Mouse (Mus musculus) midbrain, postnatal 0 days (tissue): ENCODE data around the gene Crybb1. TPM values are rescaled to one million over a fixed set of nuclear protein-coding genes. Genes with fewer than 3 reads are reported as not detected.

Experiments used
- ATAC-seq: fragments of 200-750 bp; cut with Nextera tagmentation; 2 replicates; pipeline ENCODE4 v1.8.0; 2017; ENCODE audit warnings: moderate number of reproducible peaks, mild to moderate bottlenecking, moderate TSS enrichment, moderate library complexity; ENCODE audit not compliant: low FRiP score
- DNase-seq: peaks from one replicate; pipeline ENCODE4 v3.0.0-alpha.2; 2015; ENCODE audit warnings: low spot score
- H3K27ac ChIP-seq: fragments of 300-500 bp; sonication (generic); 2 replicates; pipeline ENCODE4 v1.5.1; 2014; ENCODE audit warnings: low read depth, mild to moderate bottlenecking, low read length, mixed read lengths
- H3K27me3 ChIP-seq: fragments of 300-500 bp; sonication (generic); 2 replicates; pipeline ENCODE4 v1.6.1; 2014; ENCODE audit warnings: low read length, control low read depth, mixed read lengths; ENCODE audit not compliant: insufficient read depth
- H3K36me3 ChIP-seq: fragments of 300-500 bp; sonication (generic); 2 replicates; pipeline ENCODE4 v1.6.1; 2014; ENCODE audit warnings: low read length, control low read depth, mixed read lengths; ENCODE audit not compliant: insufficient read depth
- H3K4me1 ChIP-seq: fragments of 300-500 bp; sonication (generic); 2 replicates; pipeline ENCODE4 v1.6.1; 2014; ENCODE audit warnings: mild to moderate bottlenecking, control low read depth, antibody characterized with exemption, low read length, mixed read lengths; ENCODE audit not compliant: insufficient read depth
- H3K4me2 ChIP-seq: fragments of 300-500 bp; sonication (generic); 2 replicates; pipeline ENCODE4 v1.6.1; 2014; ENCODE audit warnings: low read depth, mild to moderate bottlenecking, low read length, mixed read lengths; ENCODE audit not compliant: poor library complexity, severe bottlenecking
- H3K4me3 ChIP-seq: fragments of 300-500 bp; sonication (generic); 2 replicates; pipeline ENCODE4 v1.5.1; 2014; ENCODE audit warnings: low read depth, mild to moderate bottlenecking, low read length, moderate library complexity
- H3K9ac ChIP-seq: fragments of 300-500 bp; sonication (generic); replicated peaks from 2 replicates; pipeline ENCODE4 v1.6.1; 2014; ENCODE audit warnings: mild to moderate bottlenecking, low read length, moderate library complexity, mixed read lengths; ENCODE audit not compliant: poor library complexity, severe bottlenecking
- H3K9me3 ChIP-seq: fragments of 300-500 bp; sonication (generic); 2 replicates; pipeline ENCODE4 v1.6.1; 2016; ENCODE audit warnings: low read length, control low read depth
- CTCF ChIP-seq: IDR thresholded peaks from 2 replicates; pipeline ENCODE4 v1.5.1; 2016; ENCODE audit warnings: antibody characterized with exemption, mild to moderate bottlenecking
- WGBS: fragments of 180-500 bp; shearing (Covaris S2); extraction: QIAGEN DNeasy Blood & Tissue Kit; methylation state at CpG from one replicate; pipeline ENCODE4 v1.1.7; 2014; 5-methylcytosine and 5-hydroxymethylcytosine counted together
- polyA plus RNA-seq: library from polyadenylated mRNA; unstranded; fragments of >200 nt; fragmentation: Nextera tagmentation; extraction: Ambion mirVana; gene quantifications from 2 replicates; pipeline ENCODE4 v1.2.1, GENCODE M21; 2015
- total RNA-seq: library from RNA; depleted of rRNA; stranded (reverse); fragments of >200 nt; gene quantifications from 2 replicates; pipeline ENCODE4 v1.2.3, GENCODE M21; 2014

Crybb1 gene
- total and polyA plus RNA-seq, 2 experiments from 2014 or later, result 11.5 to 13.2 TPM

GRCm38 (mm10) chr5:112287652-112288051, 32.0 kb downstream of the Crybb1 start:
- H3K9ac ChIP-seq, result no peak overlapping the region
- 93% methylated on average over 2 of the region's 2 CpGs for WGBS
- no peaks in the 10 kb centered on the region for H3K36me3 ChIP-seq
- no peaks in the 10 kb centered on the region for H3K4me1 ChIP-seq
- ATAC-seq (no peak), DNase-seq (no peak)
- no peak for TF ChIP-seq CTCF
- H3K27me3 ChIP-seq, result no peaks in the 10 kb centered on the region
- no peak overlapping the region for H3K4me3 ChIP-seq
- H3K4me2 ChIP-seq, result no peak overlapping the region
- no peaks in the 10 kb centered on the region for H3K9me3 ChIP-seq
- H3K27ac ChIP-seq, result no peak overlapping the region

GRCm38 (mm10) chr5:112288193-112289141, 32.9 kb downstream of the Crybb1 start:
- 78% methylated on average over 9 of the region's 9 CpGs for WGBS
- H3K27me3 ChIP-seq, result no peaks in the 10 kb centered on the region
- no peak for DNase-seq

GRCm38 (mm10) chr5:112289236-112289635, 33.6 kb downstream of the Crybb1 start:
- Histone ChIP-seq H3K4me1 (no peaks in the 10 kb centered on the region), H3K9ac (no peak overlapping the region), H3K27me3 (no peaks in the 10 kb centered on the region), H3K36me3 (no peaks in the 10 kb centered on the region), H3K27ac (no peak overlapping the region), H3K4me3 (no peak overlapping the region), H3K4me2 (no peak overlapping the region), H3K9me3 (no peaks in the 10 kb centered on the region)
- DNase-seq, result peak; percentile 26
- no peak for ATAC-seq
- TF ChIP-seq CTCF, result no peak
- 70% methylated on average over 8 of the region's 8 CpGs for WGBS

More at GRCm38 (mm10) chr5:112288193-112289141, 32.9 kb downstream of the Crybb1 start:
- no peaks in the 10 kb centered on the region for H3K9me3 ChIP-seq
- H3K9ac ChIP-seq, result no peak overlapping the region
- no peaks in the 10 kb centered on the region for H3K36me3 ChIP-seq
- H3K4me2 ChIP-seq, result no peak overlapping the region
- no peak for ATAC-seq
- no peak overlapping the region for H3K27ac ChIP-seq
- H3K4me3 ChIP-seq, result no peak overlapping the region
- TF ChIP-seq CTCF, result no peak
- no peaks in the 10 kb centered on the region for H3K4me1 ChIP-seq

GRCm38 (mm10) chr5:112289819-112290535, 34.4 kb downstream of the Crybb1 start:
- WGBS, result 90% methylated on average over 16 of the region's 16 CpGs
- H3K9ac ChIP-seq, result no peak overlapping the region
- H3K27me3 ChIP-seq, result no peaks in the 10 kb centered on the region
- no peak overlapping the region for H3K27ac ChIP-seq
- ATAC-seq, result no peak
- no peaks in the 10 kb centered on the region for H3K9me3 ChIP-seq
- no peak overlapping the region for H3K4me2 ChIP-seq
- H3K4me1 ChIP-seq, result no peaks in the 10 kb centered on the region
- no peaks in the 10 kb centered on the region for H3K36me3 ChIP-seq
- DNase-seq, result no peak
- TF ChIP-seq CTCF, result no peak
- H3K4me3 ChIP-seq, result no peak overlapping the region

GRCm38 (mm10) chr5:112290536-112290880, 34.9 kb downstream of the Crybb1 start:
- no peak overlapping the region for H3K4me3 ChIP-seq
- TF ChIP-seq CTCF, result no peak
- DNase-seq, result no peak
- H3K36me3 ChIP-seq, result no peaks in the 10 kb centered on the region
- 90% methylated on average over 8 of the region's 8 CpGs for WGBS
- H3K4me1 ChIP-seq, result no peaks in the 10 kb centered on the region
- H3K9ac ChIP-seq, result no peak overlapping the region
- ATAC-seq, result no peak
- no peak overlapping the region for H3K27ac ChIP-seq
- no peaks in the 10 kb centered on the region for H3K9me3 ChIP-seq
- H3K4me2 ChIP-seq, result no peak overlapping the region
- no peaks in the 10 kb centered on the region for H3K27me3 ChIP-seq

GRCm38 (mm10) chr5:112291866-112292265, 36.3 kb downstream of the Crybb1 start:
- H3K4me3 ChIP-seq, result no peak overlapping the region
- H3K9ac ChIP-seq, result no peak overlapping the region
- no peaks in the 10 kb centered on the region for H3K36me3 ChIP-seq
- no peaks in the 10 kb centered on the region for H3K4me1 ChIP-seq
- ATAC-seq, result no peak
- no peak overlapping the region for H3K27ac ChIP-seq
- DNase-seq, result no peak
- 70% methylated on average over 5 of the region's 5 CpGs for WGBS
- no peaks in the 10 kb centered on the region for H3K9me3 ChIP-seq
- H3K4me2 ChIP-seq, result no peak overlapping the region
- no peaks in the 10 kb centered on the region for H3K27me3 ChIP-seq
- TF ChIP-seq CTCF, result no peak
